In genomic region chr11:85103763-85104162, GRCm38 (mm10) we compare ENCODE assay signal across 28 mouse cellular contexts. TPM values are rescaled to one million over a fixed set of nuclear protein-coding genes. Genes with fewer than 3 reads are reported as not detected.
DNase-seq lines count a peak whose midpoint lies in the region; ATAC-seq lines count a peak whose summit lies in the region.
"Had no signal": no experiment of that assay in that cellular context is flagged by ENCODE, and none has a peak within 500 bp of the region (broad histone marks: within the 10 kb centered on the region; RNA-seq: fewer than 3 reads in every experiment).

No protein-coding gene starts in this region.

- WGBS in heart, embryonic 11.5 days (ENCODE audit: insufficient replicate concordance): 42% methylated on average over 2 of the region's 2 CpGs
- WGBS in liver, embryonic 11.5 days: 46% methylated on average over 2 of the region's 2 CpGs
- WGBS in liver, embryonic 16.5 days (ENCODE audit: insufficient replicate concordance): 45% methylated on average over 2 of the region's 2 CpGs
- 63% methylated on average over 2 of the region's 2 CpGs for WGBS in hindbrain, embryonic 10.5 days

- H3K4me2 ChIP-seq in heart, embryonic 11.5 days: no peak overlapping the region
- H3K4me2 ChIP-seq in liver, embryonic 11.5 days: no peak overlapping the region
- peak overlapping the region; percentile 27 for H3K4me2 ChIP-seq in liver, embryonic 16.5 days (ENCODE audit: low read depth, low read length)
- H3K4me2 ChIP-seq: embryonic facial prominence, embryonic 12.5 days; forebrain, embryonic 12.5 days; heart, embryonic 12.5 days; hindbrain, embryonic 15.5 days; kidney, embryonic 15.5 days; limb, embryonic 13.5 days; midbrain, embryonic 15.5 days had no signal

- H3K9ac ChIP-seq in heart, embryonic 11.5 days (ENCODE audit: low read depth, low read length): no peak overlapping the region
- 0 out of 2 replicates have a peak overlapping the region, but pooled peaks have one; percentile 31 for H3K9ac ChIP-seq in liver, embryonic 11.5 days (ENCODE audit: low read depth, low read length)
- H3K9ac ChIP-seq in liver, embryonic 16.5 days (ENCODE audit: low read depth, low read length): peak overlapping the region; percentile 38; the same call in 1 of the 2 replicates
- H3K9ac ChIP-seq: embryonic facial prominence, embryonic 12.5 days; forebrain, embryonic 12.5 days; forebrain, postnatal 0 days; heart, embryonic 12.5 days; hindbrain, embryonic 15.5 days; kidney, embryonic 15.5 days; limb, embryonic 13.5 days; midbrain, embryonic 15.5 days had no signal

- H3K27ac ChIP-seq in heart, embryonic 11.5 days (ENCODE audit: low read depth, low read length): 0 out of 2 replicates have a peak overlapping the region, but pooled peaks have one; percentile 15
- peak overlapping the region; percentile 21 for H3K27ac ChIP-seq in liver, embryonic 11.5 days (ENCODE audit: low read depth, low read length)
- peak overlapping the region; percentile 86 for H3K27ac ChIP-seq in liver, embryonic 16.5 days (ENCODE audit: low read length)
- H3K27ac ChIP-seq in hindbrain, embryonic 10.5 days: no peak overlapping the region
- H3K27ac ChIP-seq: embryonic facial prominence, embryonic 12.5 days; forebrain, embryonic 12.5 days; hindbrain, embryonic 15.5 days; kidney, embryonic 15.5 days; limb, embryonic 13.5 days; midbrain, embryonic 15.5 days had no signal

- DNase-seq in heart, adult 18-20 months: no peak
- peak; percentile 69 for DNase-seq in c-Kit-negative CD71-positive TER-119-positive erythroid progenitor cells, embryonic 14.5 days (ENCODE audit: low read depth, low spot score)
- DNase-seq in liver, embryonic 11.5 days (ENCODE audit: low spot score): no peak
- DNase-seq in cerebellum, adult 11 months: no peak
- DNase-seq in retina, postnatal 1 day: no peak
- DNase-seq in hindbrain, embryonic 10.5 days (ENCODE audit: low spot score): no peak
- DNase-seq: adrenal gland, postnatal 25 days; cerebellum, adult 2 months; cerebellum, postnatal 14 days; forebrain, postnatal 0 days; gastrocnemius, postnatal 14 days; kidney, adult 11 months; kidney, postnatal 25 days; lung, adult 2 months; lung, postnatal 10 days; right cerebral cortex, adult 18-20 months; right cerebral cortex, postnatal 4 days; thymus, postnatal 4 days had no signal

- H3K4me3 ChIP-seq in heart, embryonic 11.5 days (ENCODE audit: low read depth, low read length): no peak overlapping the region
- no peak overlapping the region for H3K4me3 ChIP-seq in liver, embryonic 11.5 days (ENCODE audit: low read depth, low read length)
- peak overlapping the region; percentile 29 for H3K4me3 ChIP-seq in liver, embryonic 16.5 days (ENCODE audit: low read depth, low read length)
- H3K4me3 ChIP-seq in hindbrain, embryonic 10.5 days: no peak overlapping the region
- H3K4me3 ChIP-seq: embryonic facial prominence, embryonic 12.5 days; forebrain, embryonic 12.5 days; heart, embryonic 12.5 days; hindbrain, embryonic 15.5 days; kidney, embryonic 15.5 days; limb, embryonic 13.5 days; midbrain, embryonic 15.5 days had no signal

- H3K4me1 ChIP-seq in heart, embryonic 11.5 days (ENCODE audit: control insufficient read depth, insufficient read depth, low read length): peaks cover 4% of the 10 kb centered on the region
- H3K4me1 ChIP-seq in liver, embryonic 11.5 days (replicated peaks; ENCODE audit: control insufficient read depth, insufficient read depth, low read length): peaks cover 13% of the 10 kb centered on the region
- peaks cover 36% of the 10 kb centered on the region for H3K4me1 ChIP-seq in liver, embryonic 16.5 days (ENCODE audit: control insufficient read depth, low read depth, low read length)
- H3K4me1 ChIP-seq in hindbrain, embryonic 10.5 days (replicated peaks): no peaks in the 10 kb centered on the region
- H3K4me1 ChIP-seq: embryonic facial prominence, embryonic 12.5 days; forebrain, embryonic 12.5 days; hindbrain, embryonic 15.5 days; kidney, embryonic 15.5 days; limb, embryonic 13.5 days; midbrain, embryonic 15.5 days had no signal

- no peaks in the 10 kb centered on the region for H3K9me3 ChIP-seq in heart, embryonic 11.5 days (replicated peaks; ENCODE audit: control insufficient read depth, low read length)
- H3K9me3 ChIP-seq in liver, embryonic 11.5 days (ENCODE audit: control insufficient read depth, low read length): no peaks in the 10 kb centered on the region
- H3K9me3 ChIP-seq in liver, embryonic 16.5 days (replicated peaks; ENCODE audit: control insufficient read depth, low read length): no peaks in the 10 kb centered on the region
- no peaks in the 10 kb centered on the region for H3K9me3 ChIP-seq in hindbrain, embryonic 10.5 days
- H3K9me3 ChIP-seq: embryonic facial prominence, embryonic 12.5 days; forebrain, embryonic 12.5 days; heart, embryonic 12.5 days; hindbrain, embryonic 15.5 days; kidney, embryonic 15.5 days; limb, embryonic 13.5 days; midbrain, embryonic 15.5 days had no signal

- H3K36me3 ChIP-seq in heart, embryonic 11.5 days (ENCODE audit: control insufficient read depth, insufficient read depth, low read length): no peaks in the 10 kb centered on the region; the same call in 1 of the 2 replicates
- peaks cover 2% of the 10 kb centered on the region; the same call in 1 of the 2 replicates for H3K36me3 ChIP-seq in liver, embryonic 11.5 days (ENCODE audit: control insufficient read depth, insufficient read depth, low read length)
- peaks cover 12% of the 10 kb centered on the region for H3K36me3 ChIP-seq in liver, embryonic 16.5 days (ENCODE audit: control insufficient read depth, insufficient read depth)
- H3K36me3 ChIP-seq in hindbrain, embryonic 10.5 days: 0 out of 2 replicates have a peak, but pooled peaks cover 15% of the 10 kb centered on the region
- H3K36me3 ChIP-seq: embryonic facial prominence, embryonic 12.5 days; forebrain, embryonic 12.5 days; limb, embryonic 13.5 days had no signal

- no peak for ATAC-seq in heart, embryonic 11.5 days (replicated peaks; ENCODE audit: insufficient number of reproducible peaks, low FRiP score, low TSS enrichment)
- no peak for ATAC-seq in liver, embryonic 11.5 days (replicated peaks; ENCODE audit: low FRiP score)
- peak; percentile 78 for ATAC-seq in liver, embryonic 16.5 days (ENCODE audit: low read depth)
- ATAC-seq: forebrain, postnatal 0 days; inflammation-experienced regulatory T-cells, adult 6 months; midbrain, embryonic 15.5 days had no signal

- H3K27me3 ChIP-seq in heart, embryonic 11.5 days (ENCODE audit: control insufficient read depth, insufficient read depth, low read length): no peaks in the 10 kb centered on the region
- H3K27me3 ChIP-seq in liver, embryonic 11.5 days (replicated peaks; ENCODE audit: control insufficient read depth, insufficient read depth, low read length): no peaks in the 10 kb centered on the region
- no peaks in the 10 kb centered on the region for H3K27me3 ChIP-seq in liver, embryonic 16.5 days (ENCODE audit: control insufficient read depth, insufficient read depth, low read depth, low read length)
- H3K27me3 ChIP-seq in hindbrain, embryonic 10.5 days (ENCODE audit: insufficient read depth, poor library complexity, severe bottlenecking): no peaks in the 10 kb centered on the region
- H3K27me3 ChIP-seq: embryonic facial prominence, embryonic 12.5 days; forebrain, embryonic 12.5 days; heart, embryonic 12.5 days; hindbrain, embryonic 15.5 days; kidney, embryonic 15.5 days; limb, embryonic 13.5 days; midbrain, embryonic 15.5 days had no signal

RNA-seq across cellular contexts. Expression of gene Usp32, which starts 36.2 kb away (rescaled TPM):
- polyA plus RNA-seq in heart, embryonic 11.5 days (2014; fragmentation: Nextera tagmentation; extraction: Ambion mirVana): 4.6 and 6.7 TPM in 2 replicates
- total RNA-seq in heart, adult 18-20 months (2021): 10 to 100 TPM; 20.9 to 24.1 TPM
- polyA plus RNA-seq in liver, embryonic 11.5 days (2014; fragmentation: Nextera tagmentation; extraction: Ambion mirVana): 7.9 and 10.9 TPM in 2 replicates
- 11.4 and 12.2 TPM in 2 replicates for polyA plus RNA-seq in liver, embryonic 16.5 days (2015; fragmentation: Nextera tagmentation; extraction: Ambion mirVana)
- polyA plus RNA-seq in hindbrain, embryonic 10.5 days (2016; fragmentation: Nextera tagmentation; extraction: Ambion mirVana): 4.3 and 4.6 TPM in 2 replicates
